Mouse (Mus musculus): ENCODE results near the gene Gm12216. TPM values are rescaled to one million over a fixed set of nuclear protein-coding genes. Genes with fewer than 3 reads are reported as not detected.

Gene Gm12216
- total RNA-seq, 2 experiments from 2014 or later, result not detected

DNA sequence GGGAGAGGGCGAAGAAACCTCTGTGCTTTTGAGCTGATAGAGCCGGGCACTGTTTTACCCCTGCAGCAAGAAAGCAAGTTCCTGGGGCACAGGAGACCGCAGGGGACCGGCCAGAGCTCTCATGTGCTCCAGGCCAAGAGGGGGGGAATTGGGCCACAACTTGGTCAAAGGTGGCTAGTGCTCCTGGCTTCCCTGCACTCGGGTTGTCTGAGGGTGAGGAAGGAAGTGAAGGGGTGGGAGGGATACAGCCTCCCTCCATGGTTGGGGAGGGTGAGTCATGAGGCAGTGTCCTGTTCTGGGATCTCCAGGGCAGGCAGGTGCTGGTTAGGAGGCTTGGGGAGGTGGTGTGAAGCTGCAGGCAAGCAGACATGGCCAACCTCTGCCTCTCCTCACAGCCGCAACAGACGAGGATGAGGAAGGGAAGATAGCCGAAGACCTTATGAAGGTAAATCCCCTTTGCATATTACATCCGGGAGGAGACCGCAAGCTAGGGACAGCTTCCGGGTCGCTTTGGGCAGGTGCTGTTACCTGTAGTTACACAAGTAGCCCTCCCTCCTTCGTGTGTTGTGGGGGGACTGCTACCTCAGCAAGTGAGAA, 84.3 kb downstream of the Gm12216 start:
- ATAC-seq (replicated peaks; ENCODE audit: low FRiP score, poor library complexity, severe bottlenecking), result no peak

- no peak for ATAC-seq (replicated peaks; ENCODE audit: low FRiP score, poor library complexity, severe bottlenecking)
Observed at GRCm38 (mm10) chr11:53773641-53774360, 85.3 kb downstream of the Gm12216 start.

DNA sequence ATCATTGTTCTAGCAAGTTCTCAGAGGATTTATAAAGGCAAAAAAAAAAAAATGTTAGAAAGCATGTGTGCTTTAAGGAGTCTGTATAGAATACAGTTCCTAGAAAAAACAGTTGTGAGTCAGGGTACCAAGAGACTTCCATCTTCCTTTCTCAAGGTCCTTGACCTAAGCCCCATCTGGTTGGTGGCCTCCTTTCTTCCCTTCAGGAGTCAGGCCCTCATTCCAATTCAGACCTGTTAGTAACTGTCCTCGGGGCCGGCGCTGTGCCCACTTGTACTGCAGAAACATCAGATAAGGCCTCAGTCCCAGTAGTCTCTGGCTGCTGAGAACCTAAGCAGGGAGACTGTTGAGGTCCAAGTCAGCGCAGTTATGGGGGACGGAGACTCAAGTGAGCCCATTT, 86.0 kb downstream of the Gm12216 start, which contains the start of gene Gm17334:
Gene Gm17334, minus strand, starts transcription at position 101 of the 400 bp plus-strand sequence.
- no peak for ATAC-seq (replicated peaks; ENCODE audit: low FRiP score, poor library complexity, severe bottlenecking)

- no peak for ATAC-seq (replicated peaks; ENCODE audit: low FRiP score, poor library complexity, severe bottlenecking)
Observed at GRCm38 (mm10) chr11:53772536-53772935, 86.5 kb downstream of the Gm12216 start.

GRCm38 (mm10) chr11:53771001-53771744, 87.9 kb downstream of the Gm12216 start:
- no peak for ATAC-seq (replicated peaks; ENCODE audit: low FRiP score, poor library complexity, severe bottlenecking)

DNA sequence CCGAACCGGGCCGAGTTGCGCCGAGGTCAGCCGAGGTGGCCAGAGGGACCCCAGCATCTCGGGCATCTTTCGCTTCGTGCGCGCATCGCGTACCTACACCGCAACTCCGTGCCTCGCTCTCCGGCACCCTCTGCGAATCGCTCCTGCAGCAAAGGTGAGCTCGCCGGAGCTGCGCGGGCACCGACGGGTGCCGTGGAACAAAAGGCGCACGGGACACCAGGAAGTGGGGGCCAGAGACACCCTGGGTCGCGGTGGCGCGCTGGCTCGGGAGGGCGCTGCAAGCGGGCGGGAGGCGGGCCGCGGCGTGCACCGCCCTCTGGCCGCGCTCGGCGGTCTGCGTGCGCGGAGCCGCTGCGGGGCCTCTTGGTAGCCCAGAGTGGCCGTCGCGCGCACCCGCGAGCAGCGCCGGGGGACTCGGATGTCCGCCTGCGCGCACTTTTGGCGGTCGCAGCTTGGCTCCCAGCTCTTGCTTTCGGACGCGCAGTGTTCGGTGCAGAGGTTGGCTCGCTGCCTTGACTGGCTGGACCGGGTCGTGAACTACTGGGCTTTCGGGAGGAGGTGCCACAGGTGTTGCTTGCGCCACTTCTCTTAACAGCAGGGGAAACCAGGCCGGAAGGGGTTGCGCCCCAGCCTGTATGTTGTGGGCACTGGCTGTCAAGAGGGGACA, 88.8 kb downstream of the Gm12216 start:
- no peak for ATAC-seq (replicated peaks; ENCODE audit: low FRiP score, poor library complexity, severe bottlenecking)

DNA sequence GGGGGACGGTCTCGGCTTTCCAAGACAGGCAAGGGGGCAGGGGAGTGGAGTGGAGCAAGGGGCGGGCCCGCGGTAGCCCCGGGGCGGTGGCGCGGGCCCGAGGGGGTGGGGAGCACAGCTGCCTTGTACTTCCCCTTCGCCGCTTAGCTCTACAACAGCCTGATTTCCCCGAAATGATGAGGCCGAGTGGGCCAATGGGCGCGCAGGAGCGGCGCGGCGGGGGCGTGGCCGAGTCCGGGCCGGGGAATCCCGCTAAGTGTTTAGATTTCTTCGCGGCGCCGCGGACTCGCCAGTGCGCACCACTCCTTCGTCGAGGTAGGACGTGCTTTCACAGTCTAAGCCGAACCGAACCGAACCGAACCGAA, 89.3 kb downstream of the Gm12216 start, which contains the start of gene Irf1:
Gene Irf1, plus strand, starts transcription at position 255 of the 365 bp plus-strand sequence.
- ATAC-seq (replicated peaks; ENCODE audit: low FRiP score, poor library complexity, severe bottlenecking), result peak; percentile 62

- ATAC-seq (replicated peaks; ENCODE audit: low FRiP score, poor library complexity, severe bottlenecking), result no peak
Observed at GRCm38 (mm10) chr11:53769185-53769576, 89.9 kb downstream of the Gm12216 start.

- ATAC-seq (replicated peaks; ENCODE audit: low FRiP score, poor library complexity, severe bottlenecking), result no peak
Observed at GRCm38 (mm10) chr11:53768422-53769184, 90.5 kb downstream of the Gm12216 start.

GRCm38 (mm10) chr11:53764581-53764980, 94.5 kb downstream of the Gm12216 start:
- no peak for ATAC-seq (replicated peaks; ENCODE audit: low FRiP score, poor library complexity, severe bottlenecking)

- peak; percentile 47; the same call in 1 of the 2 replicates for ATAC-seq (replicated peaks; ENCODE audit: low FRiP score, poor library complexity, severe bottlenecking)
Observed at GRCm38 (mm10) chr11:53763496-53764140, 95.4 kb downstream of the Gm12216 start.

DNA sequence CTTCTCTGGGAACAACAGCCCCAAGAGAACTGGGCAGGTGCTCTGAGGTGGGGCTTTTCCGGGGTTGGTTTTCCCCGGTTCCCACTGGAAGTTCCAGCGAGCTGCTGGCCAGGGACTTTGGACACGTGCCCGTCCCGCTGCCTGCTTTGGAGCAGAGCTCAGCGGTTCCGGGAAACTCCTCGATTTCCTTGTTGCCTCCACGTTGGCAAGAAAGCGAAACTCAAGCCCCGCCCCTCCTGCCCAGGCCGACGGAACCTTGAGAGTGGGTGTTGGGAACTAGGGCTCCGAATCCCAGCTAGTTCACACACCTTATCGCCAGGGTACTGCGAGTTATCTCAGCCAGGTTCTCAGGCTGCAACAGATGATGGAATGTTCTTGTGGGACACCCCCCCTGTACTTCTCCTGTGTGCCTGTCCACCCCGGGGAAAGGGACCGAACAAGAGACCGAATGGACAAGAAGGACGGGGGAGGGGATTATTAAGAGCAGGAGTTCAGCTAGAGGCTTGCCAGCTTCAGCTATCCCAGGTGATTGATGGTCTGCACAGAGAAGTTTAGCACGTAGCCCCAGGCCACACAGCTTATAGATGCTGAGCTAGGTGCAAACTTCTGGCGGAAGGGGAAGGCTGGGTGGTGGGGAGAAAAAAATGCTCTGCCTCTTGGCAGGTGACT, 96.1 kb downstream of the Gm12216 start:
- peak; percentile 37 for ATAC-seq (replicated peaks; ENCODE audit: low FRiP score, poor library complexity, severe bottlenecking)

DNA sequence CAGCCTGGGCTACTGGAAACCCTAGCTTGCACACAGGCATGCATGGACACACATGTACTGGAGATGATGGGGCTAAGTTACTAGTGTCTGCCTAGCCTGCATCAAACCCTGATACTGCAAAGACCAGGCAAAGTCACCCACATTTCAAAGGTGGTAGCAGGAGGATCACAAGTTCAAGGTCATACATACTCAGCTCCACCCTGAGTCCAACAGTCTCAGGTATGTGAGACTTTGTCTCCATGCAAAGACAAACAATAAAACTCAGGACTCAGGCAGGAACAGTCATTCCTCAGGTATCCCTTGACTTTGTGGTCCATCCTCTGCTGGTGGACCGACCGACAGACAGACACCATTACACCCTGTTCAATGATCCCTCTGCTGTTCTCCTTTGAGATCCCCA, 96.6 kb downstream of the Gm12216 start:
- no peak for ATAC-seq (replicated peaks; ENCODE audit: low FRiP score, poor library complexity, severe bottlenecking)

GRCm38 (mm10) chr11:53761822-53762221, 97.2 kb downstream of the Gm12216 start:
- no peak for ATAC-seq (replicated peaks; ENCODE audit: low FRiP score, poor library complexity, severe bottlenecking)

DNA sequence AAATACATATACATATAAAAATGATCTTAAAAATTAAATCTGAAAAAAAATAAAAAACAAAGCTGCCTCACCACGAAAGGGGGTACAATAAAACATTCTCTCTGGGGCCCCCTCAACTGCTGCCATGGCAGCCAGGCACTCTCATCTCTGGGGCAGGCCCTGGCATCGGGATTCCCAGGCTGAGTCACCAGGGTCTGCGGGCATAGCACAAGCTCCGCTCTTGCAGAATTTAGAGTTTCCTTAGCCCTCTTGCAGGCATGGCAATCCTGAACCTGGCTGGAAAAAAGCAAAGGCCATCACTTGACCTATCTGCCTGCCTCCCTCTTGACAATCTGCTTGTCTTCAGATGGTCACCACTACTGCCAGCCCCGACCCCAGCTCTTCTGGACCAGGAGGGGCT, 97.8 kb downstream of the Gm12216 start:
- no peak for ATAC-seq (replicated peaks; ENCODE audit: low FRiP score, poor library complexity, severe bottlenecking)

DNA sequence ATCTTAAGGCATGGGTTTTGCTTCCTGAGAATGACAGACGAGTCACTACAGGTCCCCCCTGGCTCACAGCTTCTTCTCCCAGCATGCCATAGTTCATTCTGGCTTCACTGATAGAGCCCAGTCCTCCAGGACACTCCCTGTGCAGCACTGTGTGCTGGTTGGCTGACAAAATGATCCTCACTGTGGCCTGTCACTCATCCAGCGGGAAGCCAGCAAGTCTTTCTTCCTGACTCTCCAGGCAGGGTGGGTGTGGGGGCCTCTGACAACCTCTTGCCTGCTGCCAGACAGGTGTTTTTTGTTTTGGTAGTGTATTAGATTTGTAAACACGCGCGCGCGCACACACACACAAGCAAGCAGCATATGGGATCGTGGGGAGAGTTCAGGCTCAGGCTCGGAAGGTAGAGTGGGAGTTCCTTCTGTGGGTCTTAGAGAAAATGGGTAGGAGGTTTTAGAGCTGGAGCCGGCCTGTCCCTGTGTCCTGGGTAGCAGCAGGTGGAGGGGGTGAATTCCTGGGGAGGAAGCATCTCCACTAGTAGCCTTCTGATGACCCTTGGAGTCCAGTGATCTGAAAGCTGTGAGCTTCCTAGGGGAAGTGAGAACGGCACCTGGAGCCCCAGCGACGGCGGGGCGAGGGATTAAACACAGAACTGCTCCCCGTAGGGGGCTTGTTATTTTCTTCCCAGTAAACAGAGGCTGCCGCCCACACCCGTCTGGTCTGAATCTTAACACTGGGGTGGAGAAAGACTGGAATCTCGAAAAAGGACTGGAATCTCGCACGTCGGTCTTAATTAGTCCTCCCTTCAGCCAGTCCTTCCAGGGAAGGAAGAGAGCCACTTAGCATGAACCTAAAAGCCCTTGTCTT, 99.3 kb downstream of the Gm12216 start:
- no peak for ATAC-seq (replicated peaks; ENCODE audit: low FRiP score, poor library complexity, severe bottlenecking)

DNA sequence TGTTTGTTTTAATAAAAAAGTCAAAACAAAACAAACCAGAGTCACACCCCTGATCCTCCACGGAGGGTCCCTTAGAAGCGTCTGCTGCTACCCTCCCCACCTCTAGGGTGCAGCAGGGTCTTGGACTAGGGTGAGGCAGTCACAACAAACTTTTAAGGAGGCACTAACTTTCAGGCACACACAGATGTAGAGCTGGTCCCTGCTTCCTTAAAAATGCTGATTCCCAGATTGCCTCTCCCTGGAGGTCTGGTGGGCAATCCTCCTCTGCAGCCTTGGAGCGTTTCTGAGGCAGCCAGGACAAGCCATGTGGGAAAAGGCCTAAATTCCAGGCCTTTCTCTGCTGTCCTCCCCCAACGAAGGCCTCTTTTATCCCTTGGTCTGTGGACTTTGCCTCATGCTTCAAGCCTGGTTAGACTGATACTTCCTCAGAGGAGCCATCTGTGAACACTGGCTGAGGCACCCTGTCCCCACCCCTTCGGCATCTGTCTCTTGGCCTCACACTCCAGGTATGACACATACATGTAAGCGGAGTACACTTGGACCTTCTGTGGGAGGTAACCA, 100.2 kb downstream of the Gm12216 start:
- no peak for ATAC-seq (replicated peaks; ENCODE audit: low FRiP score, poor library complexity, severe bottlenecking)

Measured in erythroid progenitor cell, adult 5-6 weeks (primary cell).